9 mouse cellular contexts compared by ENCODE assay signal in genomic region chr3:86268074-86268702, GRCm38 (mm10). TPM values are rescaled to one million over a fixed set of nuclear protein-coding genes. Genes with fewer than 3 reads are reported as not detected.
DNase-seq lines count a peak whose midpoint lies in the region; ATAC-seq lines count a peak whose summit lies in the region.
"Had no signal": no experiment of that assay in that cellular context is flagged by ENCODE, and none has a peak within 500 bp of the region (broad histone marks: within the 10 kb centered on the region; RNA-seq: fewer than 3 reads in every experiment).

No protein-coding gene starts in this region.

- DNase-seq in adrenal gland, postnatal 10 days: peak; percentile 26
- no peak for DNase-seq in adrenal gland, postnatal 4 days (ENCODE audit: low spot score in 2 of 2)
- DNase-seq in right cerebral cortex, postnatal 10 days (ENCODE audit: low spot score in 2 of 2): peak; percentile 40 to 43
- DNase-seq in right cerebral cortex, postnatal 36 days (ENCODE audit: low spot score in 2 of 2): no peak
- peak; percentile 83 for DNase-seq in embryonic facial prominence, embryonic 14.5 days (ENCODE audit: low spot score)
- peak; percentile 42 for DNase-seq in kidney, postnatal 14 days
- DNase-seq in spleen, adult 12 weeks (ENCODE audit: low spot score): no peak

- no peaks in the 10 kb centered on the region for H3K9me3 ChIP-seq in embryonic facial prominence, embryonic 14.5 days (ENCODE audit: control insufficient read depth, low read length)
- no peaks in the 10 kb centered on the region for H3K9me3 ChIP-seq in midbrain, embryonic 12.5 days
- H3K9me3 ChIP-seq: heart, embryonic 13.5 days had no signal

- no peak overlapping the region for H3K4me3 ChIP-seq in embryonic facial prominence, embryonic 14.5 days (ENCODE audit: low read depth, low read length)
- H3K4me3 ChIP-seq in midbrain, embryonic 12.5 days: no peak overlapping the region
- H3K4me3 ChIP-seq: heart, embryonic 13.5 days had no signal

- no peak overlapping the region for H3K27ac ChIP-seq in embryonic facial prominence, embryonic 14.5 days (replicated peaks; ENCODE audit: low read depth, low read length)
- H3K27ac ChIP-seq in midbrain, embryonic 12.5 days (replicated peaks): no peak overlapping the region
- H3K27ac ChIP-seq: heart, embryonic 13.5 days had no signal

- no peaks in the 10 kb centered on the region for H3K27me3 ChIP-seq in embryonic facial prominence, embryonic 14.5 days (replicated peaks; ENCODE audit: control insufficient read depth, insufficient read depth, low read length)
- H3K27me3 ChIP-seq in midbrain, embryonic 12.5 days: no peaks in the 10 kb centered on the region
- H3K27me3 ChIP-seq: heart, embryonic 13.5 days had no signal

- H3K4me2 ChIP-seq in embryonic facial prominence, embryonic 14.5 days (ENCODE audit: low read depth, low read length): no peak overlapping the region
- H3K4me2 ChIP-seq in midbrain, embryonic 12.5 days (replicated peaks): no peak overlapping the region
- H3K4me2 ChIP-seq: heart, embryonic 13.5 days had no signal

- no peak for ATAC-seq in embryonic facial prominence, embryonic 14.5 days (ENCODE audit: low read depth)
- 0 out of 2 replicates have a peak, but pooled peaks have one; percentile 68 for ATAC-seq in midbrain, embryonic 12.5 days (ENCODE audit: low FRiP score, low read depth)

- H3K36me3 ChIP-seq in embryonic facial prominence, embryonic 14.5 days (ENCODE audit: control insufficient read depth, insufficient read depth, low read length): no peaks in the 10 kb centered on the region
- H3K36me3 ChIP-seq in midbrain, embryonic 12.5 days: no peaks in the 10 kb centered on the region
- H3K36me3 ChIP-seq: heart, embryonic 13.5 days had no signal

- H3K4me1 ChIP-seq in embryonic facial prominence, embryonic 14.5 days (ENCODE audit: control insufficient read depth, insufficient read depth, low read length): no peaks in the 10 kb centered on the region
- H3K4me1 ChIP-seq in midbrain, embryonic 12.5 days: no peaks in the 10 kb centered on the region
- H3K4me1 ChIP-seq: heart, embryonic 13.5 days had no signal

- no peak overlapping the region for H3K9ac ChIP-seq in embryonic facial prominence, embryonic 14.5 days (ENCODE audit: low read depth, low read length)
- no peak overlapping the region for H3K9ac ChIP-seq in midbrain, embryonic 12.5 days (replicated peaks)
- H3K9ac ChIP-seq: heart, embryonic 13.5 days had no signal

- WGBS in embryonic facial prominence, embryonic 14.5 days: 5% methylated on average over 1 of the region's 1 CpGs
- 3% methylated on average over 1 of the region's 1 CpGs for WGBS in midbrain, embryonic 12.5 days

RNA-seq across cellular contexts. Expression of gene Lrba, which starts 43.7 kb away (rescaled TPM):
- total RNA-seq in adrenal gland, postnatal 10 days (2021): 10 to 100 TPM; 24.1 to 33.4 TPM
- total RNA-seq in adrenal gland, postnatal 4 days (2021): 10 to 100 TPM; 33.1 to 43.6 TPM
- polyA plus RNA-seq in embryonic facial prominence, embryonic 14.5 days (2014; fragmentation: Nextera tagmentation; extraction: Ambion mirVana): 7.9 and 9.2 TPM in 2 replicates
- 8.8 and 9.8 TPM in 2 replicates for polyA plus RNA-seq in midbrain, embryonic 12.5 days (2016; fragmentation: Nextera tagmentation; extraction: Ambion mirVana)

Comparison
In these comparisons a context has a peak if more than half of its experiments do, and no peak if none do; other contexts are left out.
1. DNase-seq: peak in adrenal gland, postnatal 10 days (single experiment), right cerebral cortex, postnatal 10 days (2 of 2), embryonic facial prominence, embryonic 14.5 days (single experiment) and kidney, postnatal 14 days (single experiment); none in adrenal gland, postnatal 4 days (0 of 2), right cerebral cortex, postnatal 36 days (0 of 2) and spleen, adult 12 weeks (single experiment).